Mouse (Mus musculus): ENCODE results near the gene Ugt1a8.

The Ugt1a8 gene

GRCm38 (mm10) chr1:88240579-88240978 lies 153.0 kb downstream of the Ugt1a8 start:
- DNase-seq, result no peak

GRCm38 (mm10) chr1:88243861-88244260 lies 156.2 kb downstream of the Ugt1a8 start:
- DNase-seq, result no peak

- DNase-seq, result no peak
Measured at GRCm38 (mm10) chr1:88245881-88246280, 158.3 kb downstream of the Ugt1a8 start.

GRCm38 (mm10) chr1:88246386-88246785 lies 158.8 kb downstream of the Ugt1a8 start:
- DNase-seq, result no peak

GRCm38 (mm10) chr1:88247660-88248059 lies 160.0 kb downstream of the Ugt1a8 start:
- DNase-seq, result no peak

GRCm38 (mm10) chr1:88248658-88249057 lies 161.0 kb downstream of the Ugt1a8 start:
- no peak for DNase-seq

- DNase-seq, result no peak
Measured at GRCm38 (mm10) chr1:88249596-88249995, 162.0 kb downstream of the Ugt1a8 start.

- no peak for DNase-seq
Measured at GRCm38 (mm10) chr1:88250023-88250422, 162.4 kb downstream of the Ugt1a8 start.

GRCm38 (mm10) chr1:88253106-88253505 lies 165.5 kb downstream of the Ugt1a8 start:
- DNase-seq, result no peak

- no peak for DNase-seq
Measured at GRCm38 (mm10) chr1:88253540-88253939, 165.9 kb downstream of the Ugt1a8 start.

- no peak for DNase-seq
Measured at GRCm38 (mm10) chr1:88254793-88255465, 167.3 kb downstream of the Ugt1a8 start.

GRCm38 (mm10) chr1:88255466-88255857 lies 167.8 kb downstream of the Ugt1a8 start:
- DNase-seq, result no peak

GRCm38 (mm10) chr1:88255989-88256754 lies 168.6 kb downstream of the Ugt1a8 start:
- DNase-seq, result no peak

- DNase-seq, result no peak
Measured at GRCm38 (mm10) chr1:88256886-88257663, 169.5 kb downstream of the Ugt1a8 start.

GRCm38 (mm10) chr1:88257681-88258080 lies 170.1 kb downstream of the Ugt1a8 start:
- DNase-seq, result no peak

- no peak for DNase-seq
Measured at GRCm38 (mm10) chr1:88258361-88258760, 170.7 kb downstream of the Ugt1a8 start.

GRCm38 (mm10) chr1:88258881-88259642 lies 171.4 kb downstream of the Ugt1a8 start:
- DNase-seq, result no peak

GRCm38 (mm10) chr1:88259643-88260024 lies 172.0 kb downstream of the Ugt1a8 start:
- no peak for DNase-seq

- peak; percentile 67 for DNase-seq
Measured at GRCm38 (mm10) chr1:88260114-88260513, 172.5 kb downstream of the Ugt1a8 start.

GRCm38 (mm10) chr1:88260604-88261377 lies 173.2 kb downstream of the Ugt1a8 start:
- DNase-seq, result no peak

GRCm38 (mm10) chr1:88261706-88262105 lies 174.1 kb downstream of the Ugt1a8 start:
- no peak for DNase-seq

GRCm38 (mm10) chr1:88262255-88262654 lies 174.6 kb downstream of the Ugt1a8 start:
- DNase-seq, result peak; percentile 59
